8 mouse cellular contexts compared by ENCODE assay signal in the genomic region with DNA sequence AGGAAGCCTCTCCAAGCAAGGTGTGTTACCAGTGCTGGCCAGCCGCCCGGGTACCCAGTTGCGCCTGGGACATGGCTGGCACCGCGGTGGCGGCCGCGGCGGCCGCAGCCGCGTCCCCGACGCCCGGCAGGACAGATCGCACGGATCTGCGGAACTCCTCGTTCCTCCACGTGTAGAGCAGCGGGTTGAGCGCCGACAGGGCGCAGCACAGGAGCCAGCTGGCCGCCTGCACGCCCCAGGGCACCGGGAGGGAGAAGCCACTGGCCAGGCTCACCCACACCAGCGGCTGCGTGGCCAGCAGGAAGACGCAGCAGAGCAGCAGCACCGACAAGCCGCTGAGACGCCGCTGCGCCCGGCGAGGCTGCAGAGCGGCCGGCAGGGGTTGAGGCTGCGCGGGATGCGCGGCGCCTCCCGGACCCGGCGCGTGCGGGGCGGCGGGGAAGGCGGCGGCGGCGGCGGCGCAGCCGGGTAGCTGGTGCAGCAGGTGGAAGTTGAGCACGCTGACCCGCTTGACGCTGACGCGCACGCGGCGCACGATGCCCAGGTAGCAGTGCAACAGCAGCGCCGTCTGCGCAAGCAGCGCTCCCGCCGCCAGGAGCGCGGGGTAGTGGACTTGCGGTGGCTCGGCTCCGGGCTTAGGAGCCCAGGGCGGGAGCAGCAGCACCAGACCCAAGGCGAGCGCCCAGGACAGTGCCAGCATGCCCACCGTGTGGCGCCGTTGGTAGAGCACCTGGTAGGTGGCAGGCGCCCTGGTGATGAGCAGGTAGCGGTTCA. TPM values are rescaled to one million over a fixed set of nuclear protein-coding genes. Genes with fewer than 3 reads are reported as not detected.
DNase-seq lines count a peak whose midpoint lies in the region; ATAC-seq and TF ChIP-seq lines count a peak whose summit lies in the region.

No protein-coding gene starts in this region.

- no peak for TF ChIP-seq CTCF in lung, postnatal 0 days (IDR thresholded peaks at IDR 0.05)

- H3K27ac ChIP-seq in ES-E14 (ENCODE audit: insufficient read depth, low read depth, low read length, poor library complexity, severe bottlenecking): no peak overlapping the region
- peak overlapping the region; percentile 39; the same call in 1 of the 2 replicates for H3K27ac ChIP-seq in forebrain, embryonic 14.5 days (ENCODE audit: low read depth, low read length)
- no peak overlapping the region for H3K27ac ChIP-seq in lung, postnatal 0 days (ENCODE audit: low read length)

- peaks cover 0 to 5% of the 10 kb centered on the region in 2 experiments; a peak in 1 of 4 replicates for H3K4me1 ChIP-seq in ES-E14 (ENCODE audit: control insufficient read depth in 2 of 2, insufficient read depth in 2 of 2, low read length in 2 of 2, poor library complexity in 1 of 2)
- peaks cover 8% of the 10 kb centered on the region; the same call in 1 of the 2 replicates for H3K4me1 ChIP-seq in forebrain, embryonic 14.5 days (ENCODE audit: control insufficient read depth, insufficient read depth, low read length)
- H3K4me1 ChIP-seq in lung, postnatal 0 days (ENCODE audit: insufficient read depth, low read depth, low read length): peaks cover 12% of the 10 kb centered on the region

- peak overlapping the region; percentile 100 for H3K4me2 ChIP-seq in forebrain, embryonic 14.5 days (ENCODE audit: low read length)
- H3K4me2 ChIP-seq in lung, postnatal 0 days (replicated peaks; ENCODE audit: low read depth, low read length): peak overlapping the region; percentile 83

- H3K9ac ChIP-seq in ES-E14 (ENCODE audit: insufficient read depth, low read depth, low read length, poor library complexity, severe bottlenecking): peak overlapping the region; percentile 36
- H3K9ac ChIP-seq in forebrain, embryonic 14.5 days (ENCODE audit: low read length): peak overlapping the region; percentile 66
- H3K9ac ChIP-seq in lung, postnatal 0 days (replicated peaks; ENCODE audit: low read depth): no peak overlapping the region

- in situ Hi-C loops in ES-E14 (cut with MboI; ENCODE audit: low sequenced_read_pairs in 2 of 2, unreplicated experiment in 2 of 2): no loop called here

- ATAC-seq in cerebellum, adult (ENCODE audit: insufficient number of reproducible peaks, low FRiP score, low TSS enrichment): peak; percentile 56
- ATAC-seq in forebrain, embryonic 14.5 days: peak; percentile 62
- peak; percentile 46 for ATAC-seq in lung, postnatal 0 days

- intact Hi-C loops in heart, postnatal 36 days (cut with DNase I): loop anchor here (5.0 kb wide), 1 partner anchor 124 kb away; the partner anchor contains the start of gene Vcam1

- DNase-seq in ES-E14 (ENCODE audit: low read depth, low spot score): peak; percentile 19
- peak; percentile 58 for DNase-seq in forebrain, embryonic 14.5 days (ENCODE audit: low spot score)
- DNase-seq in heart, postnatal 36 days: peak; percentile 35 to 45
- DNase-seq in layer of hippocampus, postnatal 25 days (ENCODE audit: extremely low spot score in 1 of 2, low spot score in 1 of 2): peak; percentile 10 to 16
- DNase-seq in lung, postnatal 0 days (ENCODE audit: low spot score): peak; percentile 29
- DNase-seq in ovary, postnatal 36 days (ENCODE audit: low spot score): peak; percentile 48
- no peak for DNase-seq in c-Kit-positive CD71-positive TER-119-positive erythroid progenitor cells, embryonic 14.5 days (ENCODE audit: low spot score)

- WGBS in forebrain, embryonic 14.5 days: 1% methylated on average over 86 of the region's 86 CpGs
- under 1% methylated on average over 74 of the region's 86 CpGs for whole genome bisulfite sequencing in lung, postnatal 0 days

- TF ChIP-seq EP300 in lung, postnatal 0 days (IDR thresholded peaks at IDR 0.05): no peak

- H3K36me3 ChIP-seq in ES-E14 (ENCODE audit: control insufficient read depth, insufficient read depth, low read length, poor library complexity, severe bottlenecking): no peaks in the 10 kb centered on the region
- H3K36me3 ChIP-seq in forebrain, embryonic 14.5 days (ENCODE audit: control insufficient read depth, insufficient read depth, low read length): no peaks in the 10 kb centered on the region
- H3K36me3 ChIP-seq in lung, postnatal 0 days (ENCODE audit: insufficient read depth, low read length): no peaks in the 10 kb centered on the region

- H3K9me3 ChIP-seq in ES-E14 (ENCODE audit: control insufficient read depth, insufficient read depth, low read depth, low read length): no peaks in the 10 kb centered on the region
- H3K9me3 ChIP-seq in forebrain, embryonic 14.5 days (replicated peaks; ENCODE audit: control insufficient read depth, low read length): no peaks in the 10 kb centered on the region
- H3K9me3 ChIP-seq in lung, postnatal 0 days (ENCODE audit: low read length): no peaks in the 10 kb centered on the region

- H3K4me3 ChIP-seq in ES-E14 (ENCODE audit: insufficient read depth in 1 of 2, low read depth in 1 of 2, low read length in 2 of 2, poor library complexity in 1 of 2, severe bottlenecking in 1 of 2): peak overlapping the region; percentile 60 to 66
- H3K4me3 ChIP-seq in forebrain, embryonic 14.5 days (ENCODE audit: low read depth, low read length): peak overlapping the region; percentile 57
- peak overlapping the region; percentile 41 for H3K4me3 ChIP-seq in lung, postnatal 0 days (ENCODE audit: low read depth, low read length)

- peaks cover 26% of the 10 kb centered on the region for H3K27me3 ChIP-seq in forebrain, embryonic 14.5 days (replicated peaks; ENCODE audit: control insufficient read depth, insufficient read depth, low read length)
- peaks cover 21% of the 10 kb centered on the region for H3K27me3 ChIP-seq in lung, postnatal 0 days (replicated peaks; ENCODE audit: insufficient read depth, low read length)

TF ChIP-seq in ES-E14, 5 proteins besides CTCF, POLR2A, EP300 and RAD21:
- TF ChIP-seq CHD2 (IDR thresholded peaks at IDR 0.05; ENCODE audit: low read depth, low read length): no peak
- no peak for TF ChIP-seq HCFC1 (IDR thresholded peaks at IDR 0.05; ENCODE audit: borderline replicate concordance, insufficient read depth, low read length)
- no peak for TF ChIP-seq ZC3H11A (IDR thresholded peaks at IDR 0.05; ENCODE audit: borderline replicate concordance, low read depth, low read length)
- TF ChIP-seq ZNF384 (IDR thresholded peaks at IDR 0.05; ENCODE audit: low read depth, low read length): no peak
- TF ChIP-seq MAFK (IDR thresholded peaks at IDR 0.05; ENCODE audit: insufficient read depth, low read depth, low read length): no peak

RNA-seq across cellular contexts. Expression of gene Gpr88, which starts 1.6 kb away (rescaled TPM):
- total RNA-seq in ES-E14 (2012; rRNA removed): not detected in 2 replicates
- polyA plus RNA-seq in forebrain, embryonic 14.5 days (2014; fragmentation: Nextera tagmentation; extraction: Ambion mirVana): 5.2 and 9.6 TPM in 2 replicates
- total RNA-seq in heart, postnatal 36 days (2021): under 1 TPM; 0.14 TPM
- 1 to 10 TPM; 1.7 to 3.6 TPM for total RNA-seq in layer of hippocampus, postnatal 25 days (2021)
- 1.2 and 1.6 TPM in 2 replicates for polyA plus RNA-seq in lung, postnatal 0 days (2015; fragmentation: Nextera tagmentation; extraction: Ambion mirVana)
